In genomic region chr4:133301802-133302201, GRCm38 (mm10) we compare ENCODE assay signal across 8 mouse cellular contexts. TPM values are rescaled to one million over a fixed set of nuclear protein-coding genes. Genes with fewer than 3 reads are reported as not detected.
A peak's percentile ranks its signal among the peaks of the same experiment; 100 is the strongest.
DNase-seq lines count a peak whose midpoint lies in the region; ATAC-seq and TF ChIP-seq lines count a peak whose summit lies in the region.

No protein-coding gene starts in this region.

- WGBS in midbrain, embryonic 14.5 days = 24% methylated on average over 4 of the region's 4 CpGs
- 33% methylated on average over 4 of the region's 4 CpGs for WGBS in thymus, adult 2 months

- H3K9me3 ChIP-seq in midbrain, embryonic 14.5 days (ENCODE audit: control insufficient read depth, low read length) = no peaks in the 10 kb centered on the region

- TF ChIP-seq CTCF in thymus, adult 2 months (IDR thresholded peaks at IDR 0.05; ENCODE audit: borderline replicate concordance, control insufficient read depth, extremely low read depth, insufficient read depth, low read length, poor library complexity) = peak; percentile 86; the same call in 1 of the 2 replicates

- intact Hi-C loops in heart, postnatal 14 days (cut with DNase I) = loop anchor here (1.0 to 5.0 kb wide), 2 partner anchors 245 to 292 kb away; no protein-coding TSS in a partner anchor
- intact Hi-C loops in left cerebral cortex, postnatal 14 days (cut with DNase I) = loop anchor here (2.0 kb wide), 1 partner anchor 293 kb away; no protein-coding TSS in a partner anchor

- H3K27me3 ChIP-seq in midbrain, embryonic 14.5 days (ENCODE audit: control insufficient read depth, insufficient read depth, low read length) = no peaks in the 10 kb centered on the region
- no peaks in the 10 kb centered on the region for H3K27me3 ChIP-seq in thymus, adult 2 months (ENCODE audit: control insufficient read depth, insufficient read depth, low read length)

- ATAC-seq in midbrain, embryonic 14.5 days (ENCODE audit: low FRiP score, low TSS enrichment) = no peak

- H3K4me1 ChIP-seq in midbrain, embryonic 14.5 days (ENCODE audit: control insufficient read depth, insufficient read depth, low read length) = peaks cover 7% of the 10 kb centered on the region; the same call in 1 of the 2 replicates
- peaks cover 21% of the 10 kb centered on the region for H3K4me1 ChIP-seq in thymus, adult 2 months (replicated peaks; ENCODE audit: control insufficient read depth, insufficient read depth, low read length)

- H3K4me2 ChIP-seq in midbrain, embryonic 14.5 days (ENCODE audit: low read length) = no peak overlapping the region

- TF ChIP-seq POLR2A in thymus, adult 2 months (IDR thresholded peaks at IDR 0.05; ENCODE audit: control insufficient read depth, extremely low read depth, insufficient read depth, low read length, poor library complexity) = no peak

- peaks cover 55% of the 10 kb centered on the region for H3K36me3 ChIP-seq in midbrain, embryonic 14.5 days (ENCODE audit: control insufficient read depth, insufficient read depth, low read length)
- H3K36me3 ChIP-seq in thymus, adult 2 months (ENCODE audit: control insufficient read depth, insufficient read depth, low read length) = peaks cover 20% of the 10 kb centered on the region

- DNase-seq in layer of hippocampus, adult 11-12 months (ENCODE audit: low spot score) = peak; percentile 79
- no peak for DNase-seq in layer of hippocampus, adult 9-10 months (ENCODE audit: low spot score)
- DNase-seq in adrenal gland, adult 2 months = peak; percentile 61
- peak; percentile 76 for DNase-seq in embryo, embryonic 11 days
- DNase-seq in heart, postnatal 14 days = peak; percentile 79 to 81
- DNase-seq in left cerebral cortex, postnatal 14 days (ENCODE audit: low spot score in 2 of 2) = peak; percentile 73 to 81
- DNase-seq in midbrain, embryonic 14.5 days = peak; percentile 85
- DNase-seq in thymus, adult 2 months = peak; percentile 67

- no peak overlapping the region for H3K9ac ChIP-seq in midbrain, embryonic 14.5 days (replicated peaks; ENCODE audit: low read length)

- no peak overlapping the region for H3K4me3 ChIP-seq in midbrain, embryonic 14.5 days (replicated peaks; ENCODE audit: low read depth, low read length)
- no peak overlapping the region for H3K4me3 ChIP-seq in thymus, adult 2 months (ENCODE audit: control insufficient read depth, insufficient read depth, low read length)

- H3K27ac ChIP-seq in midbrain, embryonic 14.5 days (replicated peaks; ENCODE audit: low read depth, low read length) = no peak overlapping the region
- H3K27ac ChIP-seq in thymus, adult 2 months (ENCODE audit: control insufficient read depth, insufficient read depth, low read length) = no peak overlapping the region

RNA-seq across cellular contexts. Expression of gene Tmem222, which starts 24.2 kb away (rescaled TPM):
- total RNA-seq in adrenal gland, adult 2 months (2021) = 10 to 100 TPM; 59.7 to 78.2 TPM
- 123 and 125 TPM in 2 replicates for polyA plus RNA-seq in adrenal gland, adult 2 months (2012; rRNA removed)
- total RNA-seq in heart, postnatal 14 days (2021) = 10 to 100 TPM; 25.1 to 27.0 TPM
- total RNA-seq in left cerebral cortex, postnatal 14 days (2021) = 10 to 100 TPM; 81.7 to 87.9 TPM
- polyA plus RNA-seq in midbrain, embryonic 14.5 days (2014; fragmentation: Nextera tagmentation; extraction: Ambion mirVana) = 115 and 121 TPM in 2 replicates
- 134 and 143 TPM in 2 replicates for polyA plus RNA-seq in thymus, adult 2 months (2012; rRNA removed)

RNA-seq across cellular contexts. Expression of gene Sytl1, which starts 38.9 kb away (rescaled TPM):
- total RNA-seq in adrenal gland, adult 2 months (2021) = 1 to 10 TPM; 1.4 to 1.9 TPM
- polyA plus RNA-seq in adrenal gland, adult 2 months (2012; rRNA removed) = 2.2 and 2.8 TPM in 2 replicates
- 1 to 10 TPM in 1 of 2 experiments, under 1 TPM in 1; 0.84 to 2.4 TPM for total RNA-seq in heart, postnatal 14 days (2021)
- total RNA-seq in left cerebral cortex, postnatal 14 days (2021) = under 1 TPM in 1 of 2 experiments, not detected in 1; 0.51 TPM
- polyA plus RNA-seq in midbrain, embryonic 14.5 days (2014; fragmentation: Nextera tagmentation; extraction: Ambion mirVana) = 0.25 and 0.31 TPM in 2 replicates
- 39.7 and 45.2 TPM in 2 replicates for polyA plus RNA-seq in thymus, adult 2 months (2012; rRNA removed)

RNA-seq across cellular contexts. Expression of gene Wdtc1, which starts 51.5 kb away (rescaled TPM):
- 10 to 100 TPM; 56.3 to 56.9 TPM for total RNA-seq in adrenal gland, adult 2 months (2021)
- 75.2 and 83.0 TPM in 2 replicates for polyA plus RNA-seq in adrenal gland, adult 2 months (2012; rRNA removed)
- total RNA-seq in heart, postnatal 14 days (2021) = 10 to 100 TPM; 65.7 to 70.6 TPM
- total RNA-seq in left cerebral cortex, postnatal 14 days (2021) = 10 to 100 TPM; 56.6 to 60.8 TPM
- 21.3 and 24.9 TPM in 2 replicates for polyA plus RNA-seq in midbrain, embryonic 14.5 days (2014; fragmentation: Nextera tagmentation; extraction: Ambion mirVana)
- 107 and 124 TPM in 2 replicates for polyA plus RNA-seq in thymus, adult 2 months (2012; rRNA removed)
